In the genomic region with DNA sequence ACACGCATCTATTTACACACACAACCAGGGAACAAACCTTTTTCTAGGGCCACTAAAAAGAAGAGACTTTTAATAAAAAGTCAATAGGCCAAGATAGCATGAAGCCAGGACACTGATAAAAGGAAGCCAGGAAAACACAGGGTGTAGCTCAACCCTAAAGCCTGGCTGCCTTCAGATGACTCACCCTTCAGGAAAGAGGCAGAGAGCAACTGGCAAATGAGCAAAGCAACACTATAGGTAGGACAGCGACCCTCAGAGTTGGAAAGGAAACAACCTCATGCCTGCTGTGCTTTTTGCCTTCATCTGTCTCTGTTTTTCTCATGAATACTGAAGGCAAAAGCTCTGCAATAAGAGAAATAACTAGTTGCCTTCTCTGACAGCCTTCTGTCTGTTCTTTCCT, we compare ENCODE assay signal across 25 mouse cellular contexts. TPM values are rescaled to one million over a fixed set of nuclear protein-coding genes. Genes with fewer than 3 reads are reported as not detected.
DNase-seq lines count a peak whose midpoint lies in the region; ATAC-seq and TF ChIP-seq lines count a peak whose summit lies in the region.
"Had no signal": no experiment of that assay in that cellular context is flagged by ENCODE, and none has a peak within 500 bp of the region (broad histone marks: within the 10 kb centered on the region; RNA-seq: fewer than 3 reads in every experiment).

No protein-coding gene starts in this region.

- no peak for TF ChIP-seq POLR2A in MEL (IDR thresholded peaks at IDR 0.05; ENCODE audit: control insufficient read depth in 1 of 2, insufficient read depth in 1 of 2, low read depth in 1 of 2, low read length in 2 of 2, poor library complexity in 1 of 2)

- no peak overlapping the region for H3K4me3 ChIP-seq in heart, postnatal 0 days (ENCODE audit: low read depth, low read length)
- no peak overlapping the region for H3K4me3 ChIP-seq in MEL (ENCODE audit: control insufficient read depth in 1 of 2, insufficient read depth in 1 of 2, low read depth in 2 of 2, low read length in 2 of 2)
- H3K4me3 ChIP-seq: forebrain, embryonic 10.5 days; forebrain, embryonic 13.5 days; gastrocnemius, adult 2 months; hindbrain, embryonic 12.5 days; hindbrain, embryonic 15.5 days had no signal

- peak; percentile 15 for DNase-seq in heart, postnatal 0 days (ENCODE audit: low spot score)
- DNase-seq in heart, postnatal 4 days, result no peak
- peak; percentile 40 for DNase-seq in MEL (ENCODE audit: low read depth, low spot score)
- no peak for DNase-seq in lung, postnatal 10 days
- DNase-seq in spleen, adult 18-20 months, result no peak
- DNase-seq: adrenal gland, adult 2 months; adrenal gland, postnatal 14 days; B cell, adult 2 months; cerebellum, adult 11-12 months; cerebellum, adult 9-11 months; gastrocnemius, adult 2 months; gastrocnemius, postnatal 14 days; heart, postnatal 10 days; heart, postnatal 36 days; kidney, adult 2 months had no signal

- WGBS in heart, postnatal 0 days, result 64% methylated on average over 2 of the region's 2 CpGs

- H3K4me2 ChIP-seq in heart, postnatal 0 days (ENCODE audit: low read depth, low read length), result no peak overlapping the region
- H3K4me2 ChIP-seq: forebrain, embryonic 13.5 days; heart, embryonic 11.5 days; hindbrain, embryonic 12.5 days; hindbrain, embryonic 15.5 days had no signal

- H3K4me1 ChIP-seq in heart, postnatal 0 days (ENCODE audit: control insufficient read depth, insufficient read depth), result peaks cover 9% of the 10 kb centered on the region; the same call in 1 of the 2 replicates
- peaks cover 3 to 8% of the 10 kb centered on the region in 2 experiments; a peak in 2 of 4 replicates for H3K4me1 ChIP-seq in MEL (ENCODE audit: control insufficient read depth in 1 of 2, insufficient read depth in 2 of 2, low read length in 2 of 2)
- H3K4me1 ChIP-seq: forebrain, embryonic 10.5 days had no signal

- H3K27ac ChIP-seq in heart, postnatal 0 days (ENCODE audit: low read depth), result peak overlapping the region; percentile 23; the same call in 1 of the 2 replicates
- no peak overlapping the region for H3K27ac ChIP-seq in MEL (ENCODE audit: control insufficient read depth, low read depth, low read length)
- H3K27ac ChIP-seq: forebrain, embryonic 10.5 days; forebrain, embryonic 13.5 days; gastrocnemius, adult 2 months; hindbrain, embryonic 12.5 days; hindbrain, embryonic 15.5 days had no signal

- H3K27me3 ChIP-seq in heart, postnatal 0 days (ENCODE audit: control insufficient read depth, insufficient read depth, low read length), result no peaks in the 10 kb centered on the region
- no peaks in the 10 kb centered on the region; a peak in 1 of 4 replicates for H3K27me3 ChIP-seq in MEL (ENCODE audit: control insufficient read depth in 1 of 2, insufficient read depth in 2 of 2, low read length in 2 of 2)
- H3K27me3 ChIP-seq: CH12.LX; forebrain, embryonic 13.5 days; hindbrain, embryonic 12.5 days; hindbrain, embryonic 15.5 days had no signal

- no peak overlapping the region for H3K9ac ChIP-seq in heart, postnatal 0 days (replicated peaks; ENCODE audit: low read depth, low read length)
- no peak overlapping the region for H3K9ac ChIP-seq in MEL (ENCODE audit: control insufficient read depth, low read depth, low read length, poor library complexity, severe bottlenecking)
- H3K9ac ChIP-seq: forebrain, embryonic 13.5 days; hindbrain, embryonic 12.5 days; hindbrain, embryonic 15.5 days had no signal

- no peaks in the 10 kb centered on the region for H3K9me3 ChIP-seq in heart, postnatal 0 days (replicated peaks; ENCODE audit: control insufficient read depth, low read length)
- no peaks in the 10 kb centered on the region for H3K9me3 ChIP-seq in MEL (replicated peaks; ENCODE audit: insufficient read depth, low read length)
- H3K9me3 ChIP-seq: forebrain, embryonic 10.5 days; forebrain, embryonic 13.5 days; G1E; hindbrain, embryonic 12.5 days; hindbrain, embryonic 15.5 days had no signal

- no peak for TF ChIP-seq RAD21 in MEL (IDR thresholded peaks at IDR 0.05; ENCODE audit: low read depth, low read length)

- no peaks in the 10 kb centered on the region for H3K79me2 ChIP-seq in MEL (ENCODE audit: control insufficient read depth, insufficient read depth, low read length, poor library complexity)

- ATAC-seq in heart, postnatal 0 days (ENCODE audit: insufficient read depth, low read depth), result peak; percentile 60; the same call in 1 of the 2 replicates
- peak; percentile 42; the same call in 1 of the 2 replicates for ATAC-seq in megakaryocyte progenitor cell, adult 5-6 weeks (replicated peaks; ENCODE audit: poor library complexity)
- ATAC-seq: forebrain, embryonic 13.5 days; forebrain, embryonic 16.5 days; intestine, postnatal 0 days had no signal

- H3K36me3 ChIP-seq in heart, postnatal 0 days (replicated peaks; ENCODE audit: control insufficient read depth, insufficient read depth, low read length), result no peaks in the 10 kb centered on the region
- peaks cover 0 to 9% of the 10 kb centered on the region in 2 experiments; a peak in 3 of 4 replicates for H3K36me3 ChIP-seq in MEL (ENCODE audit: control insufficient read depth in 1 of 2, insufficient read depth in 2 of 2, low read length in 2 of 2)
- H3K36me3 ChIP-seq: hindbrain, embryonic 15.5 days had no signal

- TF ChIP-seq EP300 in heart, postnatal 0 days (IDR thresholded peaks at IDR 0.05; ENCODE audit: low read depth), result no peak
- TF ChIP-seq EP300 in MEL (IDR thresholded peaks at IDR 0.05; ENCODE audit: low read depth in 1 of 2, low read length in 2 of 2), result no peak

- TF ChIP-seq CTCF in heart, postnatal 0 days (IDR thresholded peaks at IDR 0.05; ENCODE audit: low read depth), result no peak
- no peak for TF ChIP-seq CTCF in MEL (IDR thresholded peaks at IDR 0.05 in 2 of 3, conservative IDR thresholded peaks at IDR 0.05 in 1 of 3; ENCODE audit: control insufficient read depth in 1 of 3, insufficient read depth in 1 of 3, low read depth in 2 of 3, low read length in 3 of 3, poor library complexity in 1 of 3, severe bottlenecking in 1 of 3)

TF ChIP-seq in MEL, 35 proteins besides CTCF, POLR2A, EP300 and RAD21:
- TF ChIP-seq GABPA (IDR thresholded peaks at IDR 0.05; ENCODE audit: low read depth, low read length), result no peak
- no peak for TF ChIP-seq ZNF384 (IDR thresholded peaks at IDR 0.05; ENCODE audit: low read depth, low read length)
- TF ChIP-seq MAZ (IDR thresholded peaks at IDR 0.05; ENCODE audit: low read depth, low read length), result no peak
- no peak for TF ChIP-seq NELFE (IDR thresholded peaks at IDR 0.05; ENCODE audit: low read depth, low read length)
- no peak for TF ChIP-seq MXI1 (IDR thresholded peaks at IDR 0.05; ENCODE audit: low read depth, low read length)
- TF ChIP-seq MAFK (IDR thresholded peaks at IDR 0.05; ENCODE audit: borderline replicate concordance, low read depth, low read length), result no peak
- TF ChIP-seq ZMIZ1 (IDR thresholded peaks at IDR 0.05; ENCODE audit: low read depth, low read length), result no peak
- TF ChIP-seq CHD2 (IDR thresholded peaks at IDR 0.05; ENCODE audit: low read length), result no peak

RNA-seq across cellular contexts. Expression of a gene that starts 35.6 kb away (rescaled TPM):
- 5.8 and 9.8 TPM in 2 replicates for total RNA-seq in heart, postnatal 0 days (2014; rRNA removed; ENCODE audit: low replicate concordance)
- polyA plus RNA-seq in heart, postnatal 0 days (2015; fragmentation: Nextera tagmentation; extraction: Ambion mirVana), result 1.8 and 1.9 TPM in 2 replicates
- total RNA-seq in heart, postnatal 4 days (2021), result 10 to 100 TPM; 13.0 to 13.3 TPM
- 1.3 and 1.7 TPM in 2 replicates for total RNA-seq in MEL (2012; rRNA removed)
- 1 to 10 TPM in 1 of 2 experiments, not detected in 1; 1.3 TPM for polyA plus RNA-seq in MEL (2012; ENCODE audit: insufficient read depth in 1 of 2, insufficient read length in 2 of 2, low read depth in 1 of 2, low replicate concordance in 2 of 2, missing spikeins in 1 of 2)
- 4.3 and 4.8 TPM in 2 replicates for total RNA-seq in megakaryocyte progenitor cell, adult 5-6 weeks (2015)
- total RNA-seq in megakaryocyte progenitor cell, adult 5-6 weeks (2017), result 4.3 and 4.6 TPM in 2 replicates

Comparison
In these comparisons a context has a peak if more than half of its experiments do, and no peak if none do; other contexts are left out.
1. DNase-seq: peak in heart, postnatal 0 days (single experiment) and MEL (single experiment); none in heart, postnatal 4 days (single experiment), lung, postnatal 10 days (single experiment) and spleen, adult 18-20 months (0 of 2).